20 mouse cellular contexts compared by ENCODE assay signal in the genomic region with DNA sequence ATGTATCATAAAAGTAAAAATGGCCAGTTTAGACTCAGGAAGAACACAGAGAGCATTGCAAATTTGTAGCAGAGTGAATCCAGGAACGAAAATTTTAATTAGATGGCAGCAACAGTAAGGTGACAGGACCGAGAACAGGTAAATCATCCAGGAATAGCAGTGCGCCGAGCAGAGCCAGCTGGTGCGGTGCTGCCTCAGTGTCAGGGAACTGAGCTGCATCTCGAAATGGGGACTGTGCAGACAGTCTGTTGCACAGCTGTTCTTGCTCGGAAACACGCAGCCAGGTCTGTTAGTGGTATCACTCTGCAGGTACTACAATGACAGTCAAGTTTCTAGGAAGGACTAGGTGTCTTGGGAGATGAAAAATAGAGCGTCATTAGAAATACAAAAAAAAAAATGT.
DNase-seq lines count a peak whose midpoint lies in the region; ATAC-seq lines count a peak whose summit lies in the region.
"Had no signal": no experiment of that assay in that cellular context is flagged by ENCODE, and none has a peak within 500 bp of the region (broad histone marks: within the 10 kb centered on the region; RNA-seq: fewer than 3 reads in every experiment).

No protein-coding gene starts in this region.

- no peak overlapping the region for H3K27ac ChIP-seq in hindbrain, embryonic 14.5 days
- H3K27ac ChIP-seq in hindbrain, embryonic 11.5 days (ENCODE audit: low read depth, low read length) = no peak overlapping the region
- H3K27ac ChIP-seq: heart, adult 2 months; heart, embryonic 15.5 days; liver, embryonic 15.5 days; midbrain, embryonic 10.5 days; neural tube, embryonic 15.5 days had no signal

- H3K4me2 ChIP-seq in hindbrain, embryonic 14.5 days (replicated peaks) = no peak overlapping the region
- H3K4me2 ChIP-seq in hindbrain, embryonic 11.5 days (replicated peaks; ENCODE audit: low read depth, low read length) = no peak overlapping the region
- H3K4me2 ChIP-seq: heart, embryonic 15.5 days; liver, embryonic 15.5 days; neural tube, embryonic 15.5 days had no signal

- intact Hi-C loops in left cerebral cortex, postnatal 25 days (cut with DNase I) = no loop called here

- H3K36me3 ChIP-seq in hindbrain, embryonic 14.5 days (replicated peaks; ENCODE audit: control insufficient read depth, insufficient read depth) = no peaks in the 10 kb centered on the region
- no peaks in the 10 kb centered on the region for H3K36me3 ChIP-seq in hindbrain, embryonic 11.5 days (ENCODE audit: control insufficient read depth, insufficient read depth, low read length)
- no peaks in the 10 kb centered on the region for H3K36me3 ChIP-seq in megakaryocyte, embryonic 14.5 days (replicated peaks; ENCODE audit: low read length)
- H3K36me3 ChIP-seq: heart, embryonic 15.5 days; liver, embryonic 15.5 days; midbrain, embryonic 10.5 days; neural tube, embryonic 15.5 days had no signal

- WGBS in hindbrain, embryonic 14.5 days = 77% methylated on average over 9 of the region's 9 CpGs
- WGBS in hindbrain, embryonic 11.5 days = 77% methylated on average over 9 of the region's 9 CpGs

- H3K9ac ChIP-seq in hindbrain, embryonic 14.5 days = no peak overlapping the region
- no peak overlapping the region for H3K9ac ChIP-seq in hindbrain, embryonic 11.5 days (ENCODE audit: low read depth, low read length)
- H3K9ac ChIP-seq: heart, embryonic 15.5 days; liver, embryonic 15.5 days; neural tube, embryonic 15.5 days had no signal

- no peaks in the 10 kb centered on the region for H3K9me3 ChIP-seq in hindbrain, embryonic 14.5 days (ENCODE audit: control insufficient read depth, low read length)
- no peaks in the 10 kb centered on the region for H3K9me3 ChIP-seq in hindbrain, embryonic 11.5 days (ENCODE audit: control insufficient read depth, low read length)
- 0 out of 2 replicates have a peak, but pooled peaks cover 2% of the 10 kb centered on the region for H3K9me3 ChIP-seq in megakaryocyte, embryonic 14.5 days
- H3K9me3 ChIP-seq: heart, embryonic 15.5 days; liver, embryonic 15.5 days; midbrain, embryonic 10.5 days; neural tube, embryonic 15.5 days had no signal

- DNase-seq in hindbrain, embryonic 14.5 days (ENCODE audit: low spot score) = peak; percentile 23
- DNase-seq in hindbrain, embryonic 11.5 days (ENCODE audit: low spot score) = no peak
- peak; percentile 15 to 23 for DNase-seq in left cerebral cortex, postnatal 25 days (ENCODE audit: low spot score in 2 of 2)
- DNase-seq in right cerebral cortex, postnatal 36 days (ENCODE audit: low spot score in 2 of 2) = peak; percentile 6 to 29
- no peak for DNase-seq in adrenal gland, postnatal 4 days (ENCODE audit: low spot score in 2 of 2)
- no peak for DNase-seq in adrenal gland, postnatal 14 days
- DNase-seq: adrenal gland, postnatal 36 days; cerebellum, postnatal 25 days; gastrocnemius, postnatal 10 days; heart, adult 2 months; thymus, postnatal 14 days had no signal

- H3K4me3 ChIP-seq in hindbrain, embryonic 14.5 days (replicated peaks; ENCODE audit: low read length) = no peak overlapping the region
- H3K4me3 ChIP-seq in hindbrain, embryonic 11.5 days (ENCODE audit: low read depth, low read length) = no peak overlapping the region
- peak overlapping the region; percentile 42 for H3K4me3 ChIP-seq in megakaryocyte, embryonic 14.5 days (replicated peaks)
- H3K4me3 ChIP-seq: heart, adult 2 months; heart, embryonic 15.5 days; liver, embryonic 15.5 days; midbrain, embryonic 10.5 days; neural tube, embryonic 15.5 days had no signal

- ATAC-seq in hindbrain, embryonic 14.5 days (ENCODE audit: low FRiP score) = no peak
- no peak for ATAC-seq in hindbrain, embryonic 11.5 days (ENCODE audit: low FRiP score)
- ATAC-seq in megakaryocyte, adult 5-6 weeks (ENCODE audit: poor library complexity, severe bottlenecking) = no peak
- ATAC-seq: activated CD4-positive, CD25-positive, alpha-beta regulatory T cell, adult 4 months; intestine, embryonic 16.5 days; lung, postnatal 0 days had no signal

- no peaks in the 10 kb centered on the region for H3K4me1 ChIP-seq in hindbrain, embryonic 14.5 days (replicated peaks; ENCODE audit: control insufficient read depth, insufficient read depth, low read length)
- no peaks in the 10 kb centered on the region for H3K4me1 ChIP-seq in hindbrain, embryonic 11.5 days (replicated peaks; ENCODE audit: control insufficient read depth, insufficient read depth, low read length)
- H3K4me1 ChIP-seq in megakaryocyte, embryonic 14.5 days = no peaks in the 10 kb centered on the region
- H3K4me1 ChIP-seq: heart, embryonic 15.5 days; liver, embryonic 15.5 days; midbrain, embryonic 10.5 days; neural tube, embryonic 15.5 days had no signal

- H3K27me3 ChIP-seq in hindbrain, embryonic 14.5 days (ENCODE audit: control insufficient read depth, insufficient read depth, low read length) = no peaks in the 10 kb centered on the region
- H3K27me3 ChIP-seq in hindbrain, embryonic 11.5 days (ENCODE audit: control insufficient read depth, insufficient read depth, low read length) = no peaks in the 10 kb centered on the region
- H3K27me3 ChIP-seq in megakaryocyte, embryonic 14.5 days (replicated peaks) = no peaks in the 10 kb centered on the region
- H3K27me3 ChIP-seq: heart, embryonic 15.5 days; liver, embryonic 15.5 days; neural tube, embryonic 15.5 days had no signal

Comparison
In these comparisons a context has a peak if more than half of its experiments do, and no peak if none do; other contexts are left out.
1. DNase-seq: peak in hindbrain, embryonic 14.5 days (single experiment), left cerebral cortex, postnatal 25 days (2 of 2) and right cerebral cortex, postnatal 36 days (2 of 2); none in hindbrain, embryonic 11.5 days (single experiment), adrenal gland, postnatal 4 days (0 of 2) and adrenal gland, postnatal 14 days (single experiment).